In the genomic region with DNA sequence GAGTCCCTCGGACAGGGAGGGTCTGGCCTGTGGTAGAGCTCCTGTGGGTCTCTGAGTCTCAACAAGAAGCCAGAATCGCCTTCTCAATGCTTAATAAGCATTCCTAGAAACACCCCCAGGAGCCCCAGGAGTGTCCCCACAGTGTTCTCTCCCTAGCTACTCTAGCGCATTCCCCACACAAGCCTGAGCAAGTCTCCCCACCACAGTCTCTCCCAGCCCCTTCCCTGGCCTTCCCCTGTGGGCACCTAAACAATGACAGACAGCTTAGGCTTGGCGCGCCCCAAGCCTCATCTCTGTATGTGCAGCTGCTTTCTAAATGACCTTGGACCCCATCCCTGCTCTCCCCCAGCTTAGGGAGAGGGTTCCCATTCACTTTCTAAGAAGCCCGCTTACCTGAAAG, we compare ENCODE assay signal across 18 mouse cellular contexts. TPM values are rescaled to one million over a fixed set of nuclear protein-coding genes. Genes with fewer than 3 reads are reported as not detected.
DNase-seq lines count a peak whose midpoint lies in the region; ATAC-seq and TF ChIP-seq lines count a peak whose summit lies in the region.
"Had no signal": no experiment of that assay in that cellular context is flagged by ENCODE, and none has a peak within 500 bp of the region (broad histone marks: within the 10 kb centered on the region; RNA-seq: fewer than 3 reads in every experiment).

No protein-coding gene starts in this region.

- 0 out of 2 replicates have a peak overlapping the region, but pooled peaks have one; percentile 7 for H3K9ac ChIP-seq in kidney, embryonic 16.5 days (replicated peaks; ENCODE audit: low read length)
- H3K9ac ChIP-seq in embryonic facial prominence, embryonic 14.5 days (ENCODE audit: low read depth, low read length): no peak overlapping the region
- no peak overlapping the region for H3K9ac ChIP-seq in stomach, postnatal 0 days (ENCODE audit: low read length)
- H3K9ac ChIP-seq: forebrain, embryonic 12.5 days; forebrain, postnatal 0 days; heart, embryonic 12.5 days; hindbrain, embryonic 12.5 days had no signal

- no peak for ATAC-seq in kidney, embryonic 16.5 days (ENCODE audit: low FRiP score, low TSS enrichment)
- ATAC-seq in embryonic facial prominence, embryonic 14.5 days (ENCODE audit: low read depth): peak; percentile 58
- ATAC-seq in stomach, postnatal 0 days (ENCODE audit: low FRiP score, low TSS enrichment): no peak
- ATAC-seq: forebrain, postnatal 0 days; inflammation-experienced regulatory T-cells, adult 6 months had no signal

- no peak for DNase-seq in kidney, postnatal 10 days
- DNase-seq in R1 (ENCODE audit: low read depth, low spot score): peak; percentile 38
- peak; percentile 64 for DNase-seq in embryonic facial prominence, embryonic 14.5 days (ENCODE audit: low spot score)
- DNase-seq in stomach, postnatal 0 days (ENCODE audit: low spot score): no peak
- no peak for DNase-seq in thymus, postnatal 36 days
- no peak for DNase-seq in thymus, postnatal 10 days (ENCODE audit: low spot score in 2 of 2)
- DNase-seq: adrenal gland, postnatal 10 days; cerebellum, adult 11 months; cerebellum, adult 8-10 months; cerebellum, postnatal 14 days; forebrain, postnatal 0 days; gastrocnemius, postnatal 14 days; heart, postnatal 4 days had no signal

- no peak overlapping the region for H3K27ac ChIP-seq in kidney, embryonic 16.5 days (ENCODE audit: low read length)
- H3K27ac ChIP-seq in embryonic facial prominence, embryonic 14.5 days (replicated peaks; ENCODE audit: low read depth, low read length): 0 out of 2 replicates have a peak overlapping the region, but pooled peaks have one; percentile 39
- peak overlapping the region; percentile 53; the same call in 1 of the 2 replicates for H3K27ac ChIP-seq in stomach, postnatal 0 days (replicated peaks)
- H3K27ac ChIP-seq: forebrain, embryonic 12.5 days; hindbrain, embryonic 12.5 days had no signal

- TF ChIP-seq EP300 in stomach, postnatal 0 days (optimal IDR thresholded peaks at IDR 0.05): no peak

- 89% methylated on average over 6 of the region's 6 CpGs for WGBS in kidney, embryonic 16.5 days
- 77% methylated on average over 6 of the region's 6 CpGs for WGBS in embryonic facial prominence, embryonic 14.5 days
- WGBS in stomach, postnatal 0 days: 80% methylated on average over 6 of the region's 6 CpGs

- H3K36me3 ChIP-seq in kidney, embryonic 16.5 days (ENCODE audit: insufficient read depth, low read length): no peaks in the 10 kb centered on the region
- no peaks in the 10 kb centered on the region for H3K36me3 ChIP-seq in embryonic facial prominence, embryonic 14.5 days (ENCODE audit: control insufficient read depth, insufficient read depth, low read length)
- no peaks in the 10 kb centered on the region for H3K36me3 ChIP-seq in stomach, postnatal 0 days (ENCODE audit: control insufficient read depth, insufficient read depth, low read length)
- H3K36me3 ChIP-seq: forebrain, embryonic 12.5 days; heart, embryonic 12.5 days; hindbrain, embryonic 12.5 days had no signal

- H3K4me1 ChIP-seq in kidney, embryonic 16.5 days (ENCODE audit: insufficient read depth, low read length): no peaks in the 10 kb centered on the region
- 0 out of 2 replicates have a peak, but pooled peaks cover 4% of the 10 kb centered on the region for H3K4me1 ChIP-seq in embryonic facial prominence, embryonic 14.5 days (ENCODE audit: control insufficient read depth, insufficient read depth, low read length)
- no peaks in the 10 kb centered on the region for H3K4me1 ChIP-seq in stomach, postnatal 0 days (replicated peaks; ENCODE audit: control insufficient read depth, insufficient read depth)
- H3K4me1 ChIP-seq: forebrain, embryonic 12.5 days had no signal

- H3K9me3 ChIP-seq in kidney, embryonic 16.5 days (ENCODE audit: low read length): no peaks in the 10 kb centered on the region
- no peaks in the 10 kb centered on the region for H3K9me3 ChIP-seq in embryonic facial prominence, embryonic 14.5 days (ENCODE audit: control insufficient read depth, low read length)
- no peaks in the 10 kb centered on the region for H3K9me3 ChIP-seq in stomach, postnatal 0 days (ENCODE audit: control insufficient read depth, low read length)
- H3K9me3 ChIP-seq: forebrain, embryonic 12.5 days; heart, embryonic 12.5 days; hindbrain, embryonic 12.5 days had no signal

- no peaks in the 10 kb centered on the region for H3K27me3 ChIP-seq in kidney, embryonic 16.5 days (ENCODE audit: insufficient read depth, low read length)
- H3K27me3 ChIP-seq in embryonic facial prominence, embryonic 14.5 days (replicated peaks; ENCODE audit: control insufficient read depth, insufficient read depth, low read length): no peaks in the 10 kb centered on the region
- no peaks in the 10 kb centered on the region for H3K27me3 ChIP-seq in stomach, postnatal 0 days (ENCODE audit: control insufficient read depth, insufficient read depth, low read length)
- H3K27me3 ChIP-seq: forebrain, embryonic 12.5 days; heart, embryonic 12.5 days; hindbrain, embryonic 12.5 days had no signal

- no peak for TF ChIP-seq CTCF in stomach, postnatal 0 days (IDR thresholded peaks at IDR 0.05; ENCODE audit: low read depth)

- H3K4me3 ChIP-seq in kidney, embryonic 16.5 days (ENCODE audit: low read length): no peak overlapping the region
- no peak overlapping the region for H3K4me3 ChIP-seq in embryonic facial prominence, embryonic 14.5 days (ENCODE audit: low read depth, low read length)
- no peak overlapping the region for H3K4me3 ChIP-seq in stomach, postnatal 0 days (ENCODE audit: low read depth, low read length)
- H3K4me3 ChIP-seq: forebrain, embryonic 12.5 days; heart, embryonic 12.5 days; hindbrain, embryonic 12.5 days had no signal

- H3K4me2 ChIP-seq in kidney, embryonic 16.5 days (replicated peaks; ENCODE audit: low read depth, low read length): no peak overlapping the region
- no peak overlapping the region for H3K4me2 ChIP-seq in embryonic facial prominence, embryonic 14.5 days (ENCODE audit: low read depth, low read length)
- no peak overlapping the region for H3K4me2 ChIP-seq in stomach, postnatal 0 days (replicated peaks; ENCODE audit: low read depth)
- H3K4me2 ChIP-seq: forebrain, embryonic 12.5 days; heart, embryonic 12.5 days; hindbrain, embryonic 12.5 days had no signal

RNA-seq across cellular contexts. Expression of gene Tiam1, which starts 7.3 kb away (rescaled TPM):
- 11.5 and 16.1 TPM in 2 replicates for polyA plus RNA-seq in kidney, embryonic 16.5 days (2015; fragmentation: Nextera tagmentation; extraction: Ambion mirVana)
- polyA plus RNA-seq in embryonic facial prominence, embryonic 14.5 days (2014; fragmentation: Nextera tagmentation; extraction: Ambion mirVana): 31.0 and 34.6 TPM in 2 replicates
- 18.4 and 18.8 TPM in 2 replicates for polyA plus RNA-seq in stomach, postnatal 0 days (2015; fragmentation: Nextera tagmentation; extraction: Ambion mirVana)

Comparison
In these comparisons a context has a peak if more than half of its experiments do, and no peak if none do; other contexts are left out.
1. DNase-seq: peak in R1 (single experiment) and embryonic facial prominence, embryonic 14.5 days (single experiment); none in kidney, postnatal 10 days (single experiment), stomach, postnatal 0 days (single experiment), thymus, postnatal 36 days (0 of 2) and thymus, postnatal 10 days (0 of 2).